Mouse (Mus musculus): ENCODE results near the gene Tax1bp3. TPM values are rescaled to one million over a fixed set of nuclear protein-coding genes. Genes with fewer than 3 reads are reported as not detected.

The Tax1bp3 gene
- polyA plus RNA-seq, 2 experiments = 106 to 224 TPM

DNA sequence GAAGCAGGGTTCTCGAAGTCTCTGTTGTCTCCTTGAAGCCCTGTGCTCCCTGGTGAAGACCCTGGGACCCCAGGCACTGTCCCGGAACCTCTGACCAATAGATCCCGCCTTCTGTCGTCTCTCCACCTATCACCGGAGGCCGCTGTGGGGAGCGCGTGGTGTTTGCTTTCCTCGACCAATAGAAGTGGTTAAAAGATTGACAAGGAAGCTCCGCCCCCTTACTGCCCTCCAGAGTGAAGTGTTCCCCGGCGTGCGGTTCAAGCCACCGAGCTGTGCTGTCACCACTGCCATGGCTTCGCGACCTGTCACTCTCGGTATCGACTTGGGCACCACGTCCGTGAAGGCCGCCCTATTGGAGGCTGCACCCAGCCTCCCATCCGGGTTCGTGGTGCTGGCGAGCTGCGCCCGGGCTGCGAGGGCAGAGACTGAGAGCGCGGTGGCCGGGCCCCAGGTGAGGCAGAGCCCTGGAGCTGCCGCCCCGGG lies 22.4 kb downstream of the Tax1bp3 start, which contains the start of gene Shpk:
Shpk (plus strand) TSS at position 231 of the 483 bp plus-strand sequence.
- Histone ChIP-seq H3K9ac (ENCODE audit: low read depth, low read length, severe bottlenecking) (peak within 1 kb of the TSS; percentile 68), H3K9me3 (ENCODE audit: control insufficient read depth, low read length) (no peaks in the 10 kb centered on the region), H3K36me3 (ENCODE audit: control insufficient read depth, insufficient read depth, low read length) (0 out of 2 replicates have a peak, but pooled peaks cover 3% of the 10 kb centered on the region), H3K27ac (replicated peaks; ENCODE audit: low read depth, low read length) (no peak within 1 kb of the TSS), H3K27me3 (ENCODE audit: control insufficient read depth, insufficient read depth, low read length) (no peaks in the 10 kb centered on the region), H3K4me3 (replicated peaks; ENCODE audit: low read length) (peak within 1 kb of the TSS; percentile 66), H3K4me1 (ENCODE audit: control insufficient read depth, insufficient read depth, low read length) (peaks cover 3% of the 10 kb centered on the region; the same call in 1 of the 2 replicates), H3K4me2 (replicated peaks; ENCODE audit: low read depth, low read length, severe bottlenecking) (peak within 1 kb of the TSS; percentile 93)
- ATAC-seq (ENCODE audit: low FRiP score, low read depth) = peak; percentile 99
- peak; percentile 97 for DNase-seq (ENCODE audit: low spot score)
- 0% methylated on average over 32 of the region's 32 CpGs for WGBS
- no peak for TF ChIP-seq POLR2A (IDR thresholded peaks at IDR 0.05; ENCODE audit: borderline replicate concordance, extremely low read depth, insufficient read depth, insufficient read length)

DNA sequence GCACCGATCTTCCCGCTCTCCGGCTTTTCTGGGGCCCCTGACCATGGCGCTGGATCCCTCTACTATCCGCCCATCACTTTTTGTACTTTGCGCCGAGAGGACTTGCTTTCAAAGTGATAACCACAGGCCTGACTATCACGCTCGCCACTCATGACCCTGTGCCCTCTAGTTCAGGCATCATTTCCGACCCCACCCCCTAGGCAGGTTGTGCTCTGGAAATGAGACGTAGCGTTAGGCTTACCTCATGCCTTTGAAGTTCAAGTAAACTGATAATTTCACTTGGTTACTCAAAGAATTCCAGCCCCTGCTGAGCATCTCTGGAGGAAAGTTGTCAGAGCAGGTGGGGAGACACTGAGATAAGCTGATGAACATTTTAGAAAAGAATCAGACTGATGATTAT lies 23.0 kb downstream of the Tax1bp3 start:
- peak overlapping the region; percentile 68 for H3K9ac ChIP-seq (ENCODE audit: low read depth, low read length, severe bottlenecking)

DNA sequence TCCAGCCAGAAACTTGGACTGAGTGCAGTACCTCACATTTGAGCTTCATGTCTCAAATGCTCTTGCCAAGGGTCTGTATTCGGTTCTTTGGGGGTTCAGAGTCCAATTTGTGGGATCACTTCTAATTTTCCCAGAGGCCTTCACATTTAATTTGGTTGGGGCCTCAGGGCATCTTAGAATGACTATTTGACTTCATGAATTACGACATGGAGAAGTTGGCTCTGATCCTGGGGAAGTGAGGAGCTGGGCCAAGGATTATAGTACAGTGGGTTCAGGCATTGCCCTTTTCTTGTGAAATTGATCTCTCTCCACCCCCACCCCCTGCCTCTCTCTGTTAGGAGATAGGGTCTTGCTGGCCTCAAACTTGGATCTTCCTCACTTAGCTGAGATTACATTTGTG lies 24.1 kb downstream of the Tax1bp3 start:
- WGBS = 65% methylated on average over 2 of the region's 2 CpGs
- TF ChIP-seq POLR2A (IDR thresholded peaks at IDR 0.05; ENCODE audit: borderline replicate concordance, extremely low read depth, insufficient read depth, insufficient read length) = no peak
- ATAC-seq (ENCODE audit: low FRiP score, low read depth) (no peak), DNase-seq (ENCODE audit: low spot score) (no peak)
- no peak overlapping the region for H3K4me2 ChIP-seq (replicated peaks; ENCODE audit: low read depth, low read length, severe bottlenecking)
- H3K4me3 ChIP-seq (replicated peaks; ENCODE audit: low read length) = no peak overlapping the region
- no peak overlapping the region for H3K9ac ChIP-seq (ENCODE audit: low read depth, low read length, severe bottlenecking)
- H3K36me3 ChIP-seq (ENCODE audit: control insufficient read depth, insufficient read depth, low read length) = no peaks in the 10 kb centered on the region
- no peaks in the 10 kb centered on the region for H3K27me3 ChIP-seq (ENCODE audit: control insufficient read depth, insufficient read depth, low read length)
- no peak overlapping the region for H3K27ac ChIP-seq (replicated peaks; ENCODE audit: low read depth, low read length)
- no peaks in the 10 kb centered on the region for H3K9me3 ChIP-seq (ENCODE audit: control insufficient read depth, low read length)
- peaks cover 3% of the 10 kb centered on the region; the same call in 1 of the 2 replicates for H3K4me1 ChIP-seq (ENCODE audit: control insufficient read depth, insufficient read depth, low read length)

More for the DNA sequence above, 23.0 kb downstream of the Tax1bp3 start:
- Histone ChIP-seq H3K36me3 (ENCODE audit: control insufficient read depth, insufficient read depth, low read length) (0 out of 2 replicates have a peak, but pooled peaks cover 3% of the 10 kb centered on the region), H3K27ac (replicated peaks; ENCODE audit: low read depth, low read length) (no peak overlapping the region), H3K4me2 (replicated peaks; ENCODE audit: low read depth, low read length, severe bottlenecking) (peak overlapping the region; percentile 93), H3K9me3 (ENCODE audit: control insufficient read depth, low read length) (no peaks in the 10 kb centered on the region), H3K4me3 (replicated peaks; ENCODE audit: low read length) (peak overlapping the region; percentile 66), H3K4me1 (ENCODE audit: control insufficient read depth, insufficient read depth, low read length) (peaks cover 3% of the 10 kb centered on the region; the same call in 1 of the 2 replicates), H3K27me3 (ENCODE audit: control insufficient read depth, insufficient read depth, low read length) (no peaks in the 10 kb centered on the region)
- TF ChIP-seq POLR2A (IDR thresholded peaks at IDR 0.05; ENCODE audit: borderline replicate concordance, extremely low read depth, insufficient read depth, insufficient read length) = no peak
- WGBS = 3% methylated on average over 11 of the region's 12 CpGs
- no peak for DNase-seq (ENCODE audit: low spot score)
- ATAC-seq (ENCODE audit: low FRiP score, low read depth) = no peak

DNA sequence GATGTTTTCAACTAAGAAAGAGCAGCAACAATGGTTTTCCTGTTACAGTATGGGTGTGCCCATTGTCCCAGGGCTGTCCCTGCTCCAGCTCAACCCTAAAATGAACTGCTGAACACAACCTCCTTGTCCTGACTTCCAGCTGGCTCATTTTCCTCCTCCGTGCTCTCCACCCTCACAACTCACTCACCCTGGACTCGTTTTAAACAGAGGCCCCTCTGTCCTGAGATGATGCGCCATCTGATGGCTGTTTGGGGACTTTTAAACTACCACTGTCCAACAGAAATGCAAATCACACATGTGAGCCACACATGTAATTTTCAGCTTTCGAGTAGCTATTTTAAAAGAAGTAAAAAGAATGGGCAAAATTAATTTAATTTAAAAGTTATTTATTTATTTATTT lies 24.7 kb downstream of the Tax1bp3 start:
- H3K4me1 ChIP-seq (ENCODE audit: control insufficient read depth, insufficient read depth, low read length) = peaks cover 3% of the 10 kb centered on the region; the same call in 1 of the 2 replicates
- H3K4me3 ChIP-seq (replicated peaks; ENCODE audit: low read length) = no peak overlapping the region
- DNase-seq (ENCODE audit: low spot score) = no peak
- no peak overlapping the region for H3K27ac ChIP-seq (replicated peaks; ENCODE audit: low read depth, low read length)
- ATAC-seq (ENCODE audit: low FRiP score, low read depth) = no peak
- H3K27me3 ChIP-seq (ENCODE audit: control insufficient read depth, insufficient read depth, low read length) = no peaks in the 10 kb centered on the region
- H3K4me2 ChIP-seq (replicated peaks; ENCODE audit: low read depth, low read length, severe bottlenecking) = no peak overlapping the region
- H3K9ac ChIP-seq (ENCODE audit: low read depth, low read length, severe bottlenecking) = no peak overlapping the region
- H3K36me3 ChIP-seq (ENCODE audit: control insufficient read depth, insufficient read depth, low read length) = no peaks in the 10 kb centered on the region
- H3K9me3 ChIP-seq (ENCODE audit: control insufficient read depth, low read length) = no peaks in the 10 kb centered on the region
- WGBS = 38% methylated on average over 4 of the region's 4 CpGs
- TF ChIP-seq POLR2A (IDR thresholded peaks at IDR 0.05; ENCODE audit: borderline replicate concordance, extremely low read depth, insufficient read depth, insufficient read length) = no peak

GRCm38 (mm10) chr11:73203895-73204294 lies 27.0 kb downstream of the Tax1bp3 start:
- Histone ChIP-seq H3K27me3 (ENCODE audit: control insufficient read depth, insufficient read depth, low read length) (no peaks in the 10 kb centered on the region), H3K4me2 (replicated peaks; ENCODE audit: low read depth, low read length, severe bottlenecking) (no peak overlapping the region), H3K36me3 (ENCODE audit: control insufficient read depth, insufficient read depth, low read length) (no peaks in the 10 kb centered on the region), H3K4me1 (ENCODE audit: control insufficient read depth, insufficient read depth, low read length) (no peaks in the 10 kb centered on the region), H3K4me3 (replicated peaks; ENCODE audit: low read length) (no peak overlapping the region), H3K27ac (replicated peaks; ENCODE audit: low read depth, low read length) (no peak overlapping the region), H3K9ac (ENCODE audit: low read depth, low read length, severe bottlenecking) (no peak overlapping the region), H3K9me3 (ENCODE audit: control insufficient read depth, low read length) (no peaks in the 10 kb centered on the region)
- no peak for ATAC-seq (ENCODE audit: low FRiP score, low read depth)
- no peak for DNase-seq (ENCODE audit: low spot score)
- TF ChIP-seq POLR2A (IDR thresholded peaks at IDR 0.05; ENCODE audit: borderline replicate concordance, extremely low read depth, insufficient read depth, insufficient read length) = no peak
- WGBS = 87% methylated on average over 8 of the region's 8 CpGs

All from limb, embryonic 14.5 days (tissue).